Mouse (Mus musculus): ENCODE measurements at regions not wholly inside any gene's neighbourhood (a gene's known extent, or its start where the extent isn't known, plus 50 kb on each side); places are given as distances from the start of the nearest gene placed in this dataset.
A peak's percentile ranks its signal among the peaks of the same experiment; 100 is the strongest.
"Not testable (repeated sequence)": the region's sequence is repeated elsewhere in the genome, so short reads cannot be mapped to it uniquely, and the experiment has no call there.

GRCm38 (mm10) chr13:113484159-113484762 is 134.1 kb downstream of the Snx18 start:
- DNase-seq (ENCODE audit: low spot score in 2 of 2): no peak

- no peak for DNase-seq (ENCODE audit: low spot score in 2 of 2)
These were observed 135.5 kb downstream of the Snx18 start for GRCm38 (mm10) chr13:113482911-113483310.

- no peak for DNase-seq (ENCODE audit: low spot score in 2 of 2)
These were observed 140.4 kb downstream of the Snx18 start for GRCm38 (mm10) chr13:113477901-113478510.

GRCm38 (mm10) chr13:113470822-113471557 is 147.4 kb downstream of the Snx18 start:
- DNase-seq (ENCODE audit: low spot score in 2 of 2): no peak

- no peak for DNase-seq (ENCODE audit: low spot score in 2 of 2)
These were observed 153.9 kb downstream of the Snx18 start for GRCm38 (mm10) chr13:113464190-113465064.

GRCm38 (mm10) chr13:113463420-113463819 is 154.9 kb downstream of the Snx18 start:
- DNase-seq (ENCODE audit: low spot score in 2 of 2): no peak

GRCm38 (mm10) chr13:113454490-113455295 is 161.7 kb downstream of the BC067074 start:
- no peak for DNase-seq (ENCODE audit: low spot score in 2 of 2)

GRCm38 (mm10) chr13:113448378-113448777 is 155.4 kb downstream of the BC067074 start:
- DNase-seq (ENCODE audit: low spot score in 2 of 2): no peak

GRCm38 (mm10) chr13:113446226-113446625 is 153.3 kb downstream of the BC067074 start:
- DNase-seq (ENCODE audit: low spot score in 2 of 2): no peak

GRCm38 (mm10) chr13:113444481-113444880 is 151.5 kb downstream of the BC067074 start:
- not testable (repeated sequence) for DNase-seq (ENCODE audit: low spot score in 2 of 2)

GRCm38 (mm10) chr13:113443078-113443477 is 150.1 kb downstream of the BC067074 start:
- no peak for DNase-seq (ENCODE audit: low spot score in 2 of 2)

GRCm38 (mm10) chr13:113442169-113442568 is 149.2 kb downstream of the BC067074 start:
- no peak for DNase-seq (ENCODE audit: low spot score in 2 of 2)

- DNase-seq (ENCODE audit: low spot score in 2 of 2): no peak
These were observed 147.2 kb downstream of the BC067074 start for GRCm38 (mm10) chr13:113440137-113440536.

- DNase-seq (ENCODE audit: low spot score in 2 of 2): no peak
These were observed 146.6 kb downstream of the BC067074 start for GRCm38 (mm10) chr13:113439516-113439915.

- DNase-seq (ENCODE audit: low spot score in 2 of 2): no peak
These were observed 145.9 kb downstream of the BC067074 start for GRCm38 (mm10) chr13:113438872-113439271.

GRCm38 (mm10) chr13:113436288-113436687 is 143.3 kb downstream of the BC067074 start:
- no peak for DNase-seq (ENCODE audit: low spot score in 2 of 2)

GRCm38 (mm10) chr13:113435117-113435516 is 142.2 kb downstream of the BC067074 start:
- DNase-seq (ENCODE audit: low spot score in 2 of 2): no peak

- DNase-seq (ENCODE audit: low spot score in 2 of 2): no peak
These were observed 140.5 kb downstream of the BC067074 start for GRCm38 (mm10) chr13:113433456-113433855.

GRCm38 (mm10) chr13:113429615-113430014 is 136.7 kb downstream of the BC067074 start:
- DNase-seq (ENCODE audit: low spot score in 2 of 2): peak in 1 of 2 experiments; percentile 25

Data from spleen, postnatal 10 days (tissue).